Mouse (Mus musculus): ENCODE results near the gene Klhdc10. TPM values are rescaled to one million over a fixed set of nuclear protein-coding genes. Genes with fewer than 3 reads are reported as not detected.
"Not testable (repeated sequence)": the region's sequence is repeated elsewhere in the genome, so short reads cannot be mapped to it uniquely, and the experiment has no call there.

Gene Klhdc10
- polyA plus RNA-seq, 2 experiments = 9.4 to 12.8 TPM

GRCm38 (mm10) chr6:30369291-30369690 lies 32.4 kb upstream of the Klhdc10 start:
- no peak for DNase-seq (ENCODE audit: low read depth in 3 of 3, low spot score in 3 of 3)

GRCm38 (mm10) chr6:30372627-30373369 lies 28.9 kb upstream of the Klhdc10 start:
- no peak for TF ChIP-seq EP300 (IDR thresholded peaks at IDR 0.05; ENCODE audit: low read depth)
- no peak for TF ChIP-seq CTCF (IDR thresholded peaks at IDR 0.05; ENCODE audit: low read depth)
- whole genome bisulfite sequencing (ENCODE audit: insufficient replicate concordance) = 85% methylated on average over 17 of the region's 17 CpGs
- Histone ChIP-seq H3K4me2 (ENCODE audit: low read depth) (no peak overlapping the region), H3K4me3 (ENCODE audit: insufficient read depth in 1 of 2, low read depth in 2 of 2, low read length in 2 of 2) (no peak overlapping the region), H3K9ac (replicated peaks) (no peak overlapping the region), H3K9me3 (ENCODE audit: control insufficient read depth, low read length) (no peaks in the 10 kb centered on the region), H3K36me3 (replicated peaks; ENCODE audit: control insufficient read depth, insufficient read depth, low read depth) (peaks cover 56% of the 10 kb centered on the region), H3K4me1 (replicated peaks; ENCODE audit: control insufficient read depth in 2 of 2, insufficient read depth in 2 of 2, low read length in 1 of 2) (no peaks in the 10 kb centered on the region), H3K27ac (no peak overlapping the region), H3K27me3 (ENCODE audit: control insufficient read depth, insufficient read depth, low read length) (no peaks in the 10 kb centered on the region)
- DNase-seq (ENCODE audit: low read depth in 3 of 3, low spot score in 3 of 3) (no peak), ATAC-seq (ENCODE audit: insufficient read depth) (no peak)

More at GRCm38 (mm10) chr6:30369291-30369690, 32.4 kb upstream of the Klhdc10 start:
- Histone ChIP-seq H3K27me3 (ENCODE audit: control insufficient read depth, insufficient read depth, low read length) (no peaks in the 10 kb centered on the region), H3K4me3 (ENCODE audit: insufficient read depth in 1 of 2, low read depth in 2 of 2, low read length in 2 of 2) (no peak overlapping the region), H3K4me2 (ENCODE audit: low read depth) (no peak overlapping the region), H3K9me3 (ENCODE audit: control insufficient read depth, low read length) (no peaks in the 10 kb centered on the region), H3K27ac (no peak overlapping the region), H3K4me1 (replicated peaks; ENCODE audit: control insufficient read depth in 2 of 2, insufficient read depth in 2 of 2, low read length in 1 of 2) (no peaks in the 10 kb centered on the region), H3K36me3 (replicated peaks; ENCODE audit: control insufficient read depth, insufficient read depth, low read depth) (peaks cover 54% of the 10 kb centered on the region), H3K9ac (replicated peaks) (no peak overlapping the region)
- TF ChIP-seq EP300 (IDR thresholded peaks at IDR 0.05; ENCODE audit: low read depth) (no peak), CTCF (IDR thresholded peaks at IDR 0.05; ENCODE audit: low read depth) (peak; percentile 34; the same call in 1 of the 2 replicates)
- 72% methylated on average over 3 of the region's 3 CpGs for WGBS (ENCODE audit: insufficient replicate concordance)
- no peak for ATAC-seq (ENCODE audit: insufficient read depth)

GRCm38 (mm10) chr6:30374731-30375510 lies 26.7 kb upstream of the Klhdc10 start:
- H3K36me3 ChIP-seq (replicated peaks; ENCODE audit: control insufficient read depth, insufficient read depth, low read depth) = peaks cover 41% of the 10 kb centered on the region
- ATAC-seq (ENCODE audit: insufficient read depth) (no peak), DNase-seq (ENCODE audit: low read depth in 3 of 3, low spot score in 3 of 3) (no peak)
- no peak overlapping the region for H3K4me2 ChIP-seq (ENCODE audit: low read depth)
- H3K9me3 ChIP-seq (ENCODE audit: control insufficient read depth, low read length) = no peaks in the 10 kb centered on the region
- no peak overlapping the region for H3K27ac ChIP-seq
- H3K4me3 ChIP-seq (ENCODE audit: insufficient read depth in 1 of 2, low read depth in 2 of 2, low read length in 2 of 2) = no peak overlapping the region
- TF ChIP-seq CTCF (IDR thresholded peaks at IDR 0.05; ENCODE audit: low read depth) = no peak
- no peak for TF ChIP-seq EP300 (IDR thresholded peaks at IDR 0.05; ENCODE audit: low read depth)
- H3K27me3 ChIP-seq (ENCODE audit: control insufficient read depth, insufficient read depth, low read length) = no peaks in the 10 kb centered on the region
- 84% methylated on average over 16 of the region's 16 CpGs for WGBS (ENCODE audit: insufficient replicate concordance)
- no peaks in the 10 kb centered on the region for H3K4me1 ChIP-seq (replicated peaks; ENCODE audit: control insufficient read depth in 2 of 2, insufficient read depth in 2 of 2, low read length in 1 of 2)
- no peak overlapping the region for H3K9ac ChIP-seq (replicated peaks)

GRCm38 (mm10) chr6:30375791-30376190 lies 25.9 kb upstream of the Klhdc10 start:
- no peak overlapping the region for H3K9ac ChIP-seq (replicated peaks)
- H3K36me3 ChIP-seq (replicated peaks; ENCODE audit: control insufficient read depth, insufficient read depth, low read depth) = peaks cover 38% of the 10 kb centered on the region
- no peak for ATAC-seq (ENCODE audit: insufficient read depth)
- no peaks in the 10 kb centered on the region for H3K27me3 ChIP-seq (ENCODE audit: control insufficient read depth, insufficient read depth, low read length)
- no peak overlapping the region for H3K4me2 ChIP-seq (ENCODE audit: low read depth)
- no peak overlapping the region for H3K4me3 ChIP-seq (ENCODE audit: insufficient read depth in 1 of 2, low read depth in 2 of 2, low read length in 2 of 2)
- H3K27ac ChIP-seq = no peak overlapping the region
- H3K9me3 ChIP-seq (ENCODE audit: control insufficient read depth, low read length) = no peaks in the 10 kb centered on the region
- no peaks in the 10 kb centered on the region for H3K4me1 ChIP-seq (replicated peaks; ENCODE audit: control insufficient read depth in 2 of 2, insufficient read depth in 2 of 2, low read length in 1 of 2)
- 61% methylated on average over 1 of the region's 1 CpGs for WGBS (ENCODE audit: insufficient replicate concordance)
- DNase-seq (ENCODE audit: low read depth in 3 of 3, low spot score in 3 of 3) = no peak
- no peak for TF ChIP-seq EP300 (IDR thresholded peaks at IDR 0.05; ENCODE audit: low read depth)
- no peak for TF ChIP-seq CTCF (IDR thresholded peaks at IDR 0.05; ENCODE audit: low read depth)

GRCm38 (mm10) chr6:30381116-30381515 lies 20.6 kb upstream of the Klhdc10 start:
- Histone ChIP-seq H3K9ac (replicated peaks) (no peak overlapping the region), H3K4me1 (replicated peaks; ENCODE audit: control insufficient read depth in 2 of 2, insufficient read depth in 2 of 2, low read length in 1 of 2) (0 out of 4 replicates have a peak, but pooled peaks cover 0 to 3% of the 10 kb centered on the region in 2 experiments), H3K4me3 (ENCODE audit: insufficient read depth in 1 of 2, low read depth in 2 of 2, low read length in 2 of 2) (no peak overlapping the region), H3K4me2 (ENCODE audit: low read depth) (no peak overlapping the region), H3K27ac (no peak overlapping the region), H3K27me3 (ENCODE audit: control insufficient read depth, insufficient read depth, low read length) (no peaks in the 10 kb centered on the region), H3K36me3 (replicated peaks; ENCODE audit: control insufficient read depth, insufficient read depth, low read depth) (peaks cover 21% of the 10 kb centered on the region), H3K9me3 (ENCODE audit: control insufficient read depth, low read length) (no peaks in the 10 kb centered on the region)
- ATAC-seq (ENCODE audit: insufficient read depth) (no peak), DNase-seq (ENCODE audit: low read depth in 3 of 3, low spot score in 3 of 3) (no peak)
- WGBS (ENCODE audit: insufficient replicate concordance) = 60% methylated on average over 3 of the region's 3 CpGs
- no peak for TF ChIP-seq CTCF (IDR thresholded peaks at IDR 0.05; ENCODE audit: low read depth)

GRCm38 (mm10) chr6:30390271-30390670 lies 11.4 kb upstream of the Klhdc10 start:
- H3K4me1 ChIP-seq (replicated peaks; ENCODE audit: control insufficient read depth in 2 of 2, insufficient read depth in 2 of 2, low read length in 1 of 2); ATAC-seq (ENCODE audit: insufficient read depth); H3K27me3 ChIP-seq (ENCODE audit: control insufficient read depth, insufficient read depth, low read length); H3K9me3 ChIP-seq (ENCODE audit: control insufficient read depth, low read length); H3K27ac ChIP-seq; H3K36me3 ChIP-seq (replicated peaks; ENCODE audit: control insufficient read depth, insufficient read depth, low read depth); DNase-seq (ENCODE audit: low read depth in 3 of 3, low spot score in 3 of 3): not testable (repeated sequence)
- Histone ChIP-seq H3K9ac (replicated peaks) (peak overlapping the region; percentile 79), H3K4me2 (ENCODE audit: low read depth) (peak overlapping the region; percentile 69), H3K4me3 (ENCODE audit: insufficient read depth in 1 of 2, low read depth in 2 of 2, low read length in 2 of 2) (peak overlapping the region; percentile 86 to 98)
- WGBS (ENCODE audit: insufficient replicate concordance) = 14% methylated on average over 4 of the region's 4 CpGs
